Mouse (Mus musculus) liver, adult 2 months (tissue): ENCODE results near the gene Elavl1.

Experiments used
- CTCF ChIP-seq: fragments of 200-500 bp; IDR thresholded peaks from 2 replicates; pipeline ENCODE4 v1.5.1; 2011; ENCODE audit warnings: low read depth, low read length, control low read depth
- POLR2A ChIP-seq: fragments of 200-500 bp; IDR thresholded peaks from 2 replicates; pipeline ENCODE4 v1.6.1; 2011; ENCODE audit warnings: low read length, control low read depth; ENCODE audit not compliant: insufficient read depth; ENCODE audit errors: extremely low read depth

DNA sequence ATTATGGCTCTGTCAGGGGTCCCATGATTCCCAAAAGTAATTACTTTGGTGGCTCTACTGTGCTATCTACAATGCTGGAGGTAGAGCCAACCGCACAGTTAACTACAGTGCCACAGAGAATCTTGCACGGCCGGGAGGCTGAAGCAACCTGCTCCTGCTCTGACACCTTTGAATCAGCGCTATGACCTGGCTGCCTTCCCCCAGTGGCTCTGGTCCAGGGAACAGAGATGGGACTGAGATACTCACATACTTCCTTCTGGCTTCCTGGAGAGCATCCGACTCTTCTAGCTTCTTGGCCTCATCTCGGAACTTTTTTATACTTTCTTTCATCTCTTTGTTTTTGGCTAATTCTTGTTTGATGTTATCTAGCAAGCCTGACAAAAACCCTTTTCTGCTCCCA, 55.6 kb downstream of the Elavl1 start:
- TF ChIP-seq CTCF = no peak
- TF ChIP-seq POLR2A = no peak
